Mouse (Mus musculus) embryonic facial prominence, embryonic 14.5 days (tissue): Measurements from ENCODE around the gene Styxl1. TPM values are rescaled to one million over a fixed set of nuclear protein-coding genes. Genes with fewer than 3 reads are reported as not detected.
A peak's percentile ranks its signal among the peaks of the same experiment; 100 is the strongest.

Source experiments
- ATAC-seq: fragments of 200-750 bp; cut with Nextera tagmentation; 2 replicates; pipeline ENCODE4 v1.8.0; 2017; ENCODE audit warnings: low read depth, moderate number of reproducible peaks, moderate TSS enrichment
- DNase-seq: peaks from one replicate; pipeline ENCODE4 v3.0.0-alpha.2; 2015; ENCODE audit warnings: low spot score
- H3K27ac ChIP-seq: fragments of 300-500 bp; sonication (generic); replicated peaks from 2 replicates; pipeline ENCODE4 v1.5.1; 2014; ENCODE audit warnings: low read depth, mild to moderate bottlenecking, low read length, moderate library complexity
- H3K27me3 ChIP-seq: fragments of 300-500 bp; sonication (generic); replicated peaks from 2 replicates; pipeline ENCODE4 v1.6.1; 2014; ENCODE audit warnings: low read length; ENCODE audit not compliant: control insufficient read depth, insufficient read depth
- H3K36me3 ChIP-seq: fragments of 300-500 bp; sonication (generic); 2 replicates; pipeline ENCODE4 v1.6.1; 2014; ENCODE audit warnings: low read length, mixed read lengths; ENCODE audit not compliant: control insufficient read depth, insufficient read depth
- H3K4me1 ChIP-seq: fragments of 300-500 bp; sonication (generic); 2 replicates; pipeline ENCODE4 v1.6.1; 2014; ENCODE audit warnings: antibody characterized with exemption, low read length; ENCODE audit not compliant: control insufficient read depth, insufficient read depth
- H3K4me2 ChIP-seq: fragments of 300-500 bp; sonication (generic); 2 replicates; pipeline ENCODE4 v1.6.1; 2014; ENCODE audit warnings: low read depth, mild to moderate bottlenecking, low read length, moderate library complexity, mixed read lengths
- H3K4me3 ChIP-seq: fragments of 300-500 bp; sonication (generic); 2 replicates; pipeline ENCODE4 v1.5.1; 2014; ENCODE audit warnings: low read depth, mild to moderate bottlenecking, low read length
- H3K9ac ChIP-seq: fragments of 300-500 bp; sonication (generic); 2 replicates; pipeline ENCODE4 v1.6.1; 2014; ENCODE audit warnings: low read depth, mild to moderate bottlenecking, low read length, moderate library complexity, mixed read lengths
- H3K9me3 ChIP-seq: fragments of 300-500 bp; sonication (generic); 2 replicates; pipeline ENCODE4 v1.6.1; 2016; ENCODE audit warnings: low read length; ENCODE audit not compliant: control insufficient read depth
- WGBS: fragments of 180-500 bp; shearing (Covaris S2); extraction: QIAGEN DNeasy Blood & Tissue Kit; methylation state at CpG from one replicate; pipeline ENCODE4 v1.1.7; 2014; 5-methylcytosine and 5-hydroxymethylcytosine counted together
- polyA plus RNA-seq: library from polyadenylated mRNA; unstranded; fragments of >200 nt; fragmentation: Nextera tagmentation; extraction: Ambion mirVana; gene quantifications from 2 replicates; pipeline ENCODE4 v1.2.1, GENCODE M21; 2014

Gene Styxl1
- polyA plus RNA-seq, 1 experiment from 2014 or later, result 0.90 TPM

DNA sequence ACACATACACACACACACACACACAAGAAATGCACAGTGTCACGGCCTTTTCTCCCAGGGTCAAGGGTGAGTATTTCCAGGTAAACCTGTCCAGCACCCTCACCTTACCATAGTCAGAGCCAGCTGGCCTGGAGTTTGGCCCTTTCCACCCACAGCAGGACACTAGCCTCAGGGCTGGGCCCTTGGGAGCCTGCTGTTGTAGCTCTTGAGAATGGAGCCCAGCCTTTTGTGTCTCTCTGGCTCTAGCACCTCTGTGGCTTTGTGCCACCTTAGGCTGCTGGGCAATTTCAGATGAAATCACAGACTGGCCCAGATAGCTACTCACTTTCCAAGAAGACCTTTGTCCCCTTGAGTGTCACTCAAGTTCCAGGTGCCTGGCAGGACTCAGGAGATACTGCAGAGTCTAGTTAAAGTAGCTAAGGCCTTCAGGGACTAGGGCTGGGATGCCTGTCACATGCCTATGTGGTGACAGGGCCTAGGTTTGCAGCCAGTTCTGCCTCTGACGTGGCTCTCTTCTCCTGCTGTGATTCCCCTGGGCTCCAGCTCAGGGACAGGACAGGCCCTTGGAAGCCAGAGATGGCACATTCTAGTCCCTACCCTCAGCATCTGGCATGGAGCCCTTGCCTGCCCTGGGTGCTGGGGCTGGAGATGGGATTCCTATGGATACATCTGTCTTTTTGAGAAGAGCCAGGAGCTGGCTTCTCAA is 51.4 kb downstream of the Styxl1 start:
- no peak overlapping the region for H3K4me3 ChIP-seq
- no peak for ATAC-seq
- H3K4me2 ChIP-seq, result no peak overlapping the region

DNA sequence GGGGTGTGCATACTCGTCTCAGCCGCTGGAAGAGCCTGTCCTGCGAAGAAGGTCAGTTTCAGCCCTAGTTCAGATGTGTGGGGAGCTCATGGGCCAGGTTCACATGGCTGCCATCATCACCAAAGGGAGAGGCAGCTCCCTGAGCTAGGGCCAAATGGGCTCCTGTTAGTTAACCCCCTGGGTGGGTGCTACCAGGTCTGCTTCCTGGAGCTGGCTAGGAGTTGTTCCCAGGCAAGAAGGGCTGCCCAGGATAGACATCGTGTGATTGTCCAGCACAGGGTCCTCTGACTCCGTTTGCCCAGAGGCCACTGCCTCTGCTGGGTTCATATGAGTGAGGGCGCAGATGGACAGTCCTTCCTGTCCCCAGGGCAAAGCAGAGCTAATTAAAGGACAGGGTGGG is 52.2 kb downstream of the Styxl1 start:
- H3K27me3 ChIP-seq, result no peaks in the 10 kb centered on the region
- H3K27ac ChIP-seq, result peak overlapping the region; percentile 61
- ATAC-seq, result no peak
- 28% methylated on average over 6 of the region's 6 CpGs for WGBS
- no peak overlapping the region; the same call in 1 of the 2 replicates for H3K4me3 ChIP-seq
- H3K9ac ChIP-seq, result no peak overlapping the region
- peaks cover 22% of the 10 kb centered on the region for H3K36me3 ChIP-seq
- no peak for DNase-seq
- no peaks in the 10 kb centered on the region for H3K9me3 ChIP-seq
- peaks cover 27% of the 10 kb centered on the region for H3K4me1 ChIP-seq
- H3K4me2 ChIP-seq, result peak overlapping the region; percentile 45

More for the DNA sequence above, 51.4 kb downstream of the Styxl1 start:
- Histone ChIP-seq H3K36me3 (peaks cover 30% of the 10 kb centered on the region), H3K9me3 (no peaks in the 10 kb centered on the region), H3K4me1 (peaks cover 27% of the 10 kb centered on the region), H3K9ac (no peak overlapping the region), H3K27me3 (no peaks in the 10 kb centered on the region), H3K27ac (no peak overlapping the region)
- DNase-seq, result no peak
- WGBS, result 69% methylated on average over 2 of the region's 2 CpGs

DNA sequence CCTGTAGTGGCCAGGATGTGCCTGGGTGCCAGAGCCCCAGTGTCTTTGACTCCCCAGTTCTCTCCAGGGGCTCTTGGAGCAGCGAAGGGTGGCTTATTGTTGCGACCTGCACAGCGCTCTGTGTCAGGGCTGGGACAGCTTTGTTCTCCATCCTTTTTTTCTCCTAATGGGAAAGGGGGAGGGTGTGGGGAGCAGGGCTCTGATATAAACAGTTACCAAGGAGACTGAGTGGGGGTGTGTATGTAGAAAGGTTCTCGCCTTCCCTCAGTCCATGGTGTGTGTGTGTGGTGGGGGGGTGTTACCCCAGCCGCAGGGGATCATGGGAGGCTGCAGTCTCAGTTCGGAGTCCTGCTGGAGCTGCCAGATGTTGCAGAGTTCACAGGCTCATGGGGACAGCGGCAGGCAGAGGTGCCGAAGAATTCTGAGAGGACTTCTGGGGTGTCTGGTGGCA is 52.8 kb downstream of the Styxl1 start:
- Histone ChIP-seq H3K9me3 (no peaks in the 10 kb centered on the region), H3K27me3 (no peaks in the 10 kb centered on the region), H3K9ac (no peak overlapping the region), H3K27ac (peak overlapping the region; percentile 61), H3K36me3 (peaks cover 16% of the 10 kb centered on the region; the same call in 1 of the 2 replicates), H3K4me2 (peak overlapping the region; percentile 45), H3K4me1 (peaks cover 27% of the 10 kb centered on the region), H3K4me3 (no peak overlapping the region; the same call in 1 of the 2 replicates)
- DNase-seq, result peak; percentile 87
- WGBS, result 7% methylated on average over 8 of the region's 8 CpGs
- ATAC-seq, result peak; percentile 84

DNA sequence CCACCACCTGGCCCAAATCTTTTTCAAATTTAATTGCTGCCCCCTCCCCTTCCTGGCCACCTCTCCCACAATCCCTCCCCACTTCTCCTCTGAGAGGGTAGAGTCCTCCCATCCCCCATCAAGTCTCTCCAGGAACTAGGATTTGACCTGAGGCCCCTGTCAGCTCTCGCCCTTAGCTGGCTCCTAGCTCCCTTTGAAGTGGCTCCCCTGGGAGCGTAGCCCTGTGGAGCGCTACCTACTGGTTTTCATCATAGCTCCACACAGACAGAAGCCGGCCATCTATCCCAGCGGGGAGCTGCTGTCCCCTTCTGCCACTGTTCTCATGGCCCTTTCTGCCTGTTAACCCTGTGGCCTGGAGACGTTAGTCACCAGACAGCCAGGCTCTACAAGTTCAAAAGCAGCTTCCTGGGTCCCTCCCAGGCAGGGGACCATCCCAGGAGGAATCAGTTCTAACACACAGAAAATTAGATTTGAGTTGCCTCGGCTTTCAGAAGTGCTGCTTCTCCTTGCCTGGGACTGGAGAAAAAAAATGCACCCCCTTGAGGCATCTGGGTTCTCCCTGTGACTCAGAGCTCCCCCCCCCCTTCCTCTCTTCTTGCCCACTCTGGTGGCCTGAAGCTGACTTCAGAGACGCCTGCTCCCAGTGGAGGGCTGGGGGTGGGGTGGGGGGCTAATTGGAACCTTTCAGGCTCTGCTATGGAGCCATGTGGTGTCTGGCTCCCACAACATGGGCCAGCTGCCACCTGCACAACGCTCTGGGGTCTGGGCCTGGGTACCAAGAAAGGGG is 53.5 kb downstream of the Styxl1 start:
- H3K4me2 ChIP-seq, result peak overlapping the region; percentile 45
- no peaks in the 10 kb centered on the region for H3K27me3 ChIP-seq
- 13% methylated on average over 9 of the region's 9 CpGs for WGBS
- H3K27ac ChIP-seq, result peak overlapping the region; percentile 61
- DNase-seq (peak; percentile 58), ATAC-seq (peak; percentile 70)
- H3K4me3 ChIP-seq, result no peak overlapping the region
- peaks cover 27% of the 10 kb centered on the region for H3K4me1 ChIP-seq
- H3K36me3 ChIP-seq, result peaks cover 9% of the 10 kb centered on the region; the same call in 1 of the 2 replicates
- no peak overlapping the region for H3K9ac ChIP-seq
- no peaks in the 10 kb centered on the region for H3K9me3 ChIP-seq

DNA sequence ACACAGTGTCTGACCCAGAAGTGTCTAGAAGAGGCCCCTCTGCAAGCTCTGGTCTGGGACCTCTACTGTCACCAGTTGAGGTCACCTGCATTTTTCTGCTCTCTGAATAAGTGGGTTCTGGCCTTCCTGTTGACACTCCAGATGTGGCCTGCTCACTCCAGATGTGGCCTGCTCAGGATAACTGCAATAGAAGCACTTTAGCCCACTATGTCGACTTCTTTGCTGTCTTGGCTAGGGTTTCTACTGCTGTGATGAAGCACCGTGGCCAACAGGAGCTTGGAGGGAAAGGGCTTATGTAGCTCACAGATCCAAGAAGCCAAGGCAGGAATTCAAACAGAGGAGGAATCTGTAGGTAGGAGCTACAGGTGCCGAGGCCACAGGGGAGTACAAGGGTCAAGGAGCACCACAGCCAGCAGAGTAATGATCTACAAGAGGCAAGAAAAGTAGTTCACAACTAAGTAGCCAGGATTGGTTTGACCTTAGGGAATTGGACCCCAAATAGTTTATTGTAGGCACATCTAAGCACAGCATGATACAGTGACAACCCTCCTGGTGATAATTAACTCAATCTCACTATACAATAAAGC is 54.9 kb downstream of the Styxl1 start:
- H3K27ac ChIP-seq, result no peak overlapping the region

DNA sequence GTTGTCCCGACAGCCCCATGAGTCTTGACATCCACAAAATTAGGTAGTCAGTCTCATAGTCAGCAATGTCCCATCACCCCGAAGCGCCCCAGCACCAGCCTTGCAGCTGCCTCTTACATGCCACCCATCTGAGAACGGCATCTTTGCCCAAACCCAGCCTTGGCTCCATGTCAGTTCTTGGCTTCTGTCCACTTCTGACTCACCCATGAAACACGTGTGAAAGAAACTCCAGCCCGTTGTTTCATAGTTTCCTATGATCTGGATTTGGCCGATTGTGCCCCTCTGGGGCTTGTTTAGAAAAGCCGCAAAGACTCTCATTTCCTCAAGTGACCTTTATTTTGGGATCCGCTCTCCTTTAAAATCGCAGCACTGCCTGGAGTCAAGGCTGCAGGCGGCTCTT is 56.1 kb downstream of the Styxl1 start:
- H3K9ac ChIP-seq, result no peak overlapping the region
- ATAC-seq (no peak), DNase-seq (peak; percentile 65)
- H3K27ac ChIP-seq, result no peak overlapping the region
- no peaks in the 10 kb centered on the region for H3K9me3 ChIP-seq
- H3K27me3 ChIP-seq, result no peaks in the 10 kb centered on the region
- peaks cover 16% of the 10 kb centered on the region for H3K36me3 ChIP-seq
- no peak overlapping the region for H3K4me2 ChIP-seq
- H3K4me1 ChIP-seq, result peaks cover 27% of the 10 kb centered on the region
- H3K4me3 ChIP-seq, result no peak overlapping the region
- WGBS, result 65% methylated on average over 11 of the region's 11 CpGs

More for the DNA sequence above, 54.9 kb downstream of the Styxl1 start:
- Histone ChIP-seq H3K4me2 (no peak overlapping the region), H3K27me3 (no peaks in the 10 kb centered on the region), H3K9me3 (no peaks in the 10 kb centered on the region), H3K36me3 (peaks cover 9% of the 10 kb centered on the region; the same call in 1 of the 2 replicates), H3K4me1 (peaks cover 27% of the 10 kb centered on the region), H3K9ac (no peak overlapping the region), H3K4me3 (no peak overlapping the region)
- WGBS, result 59% methylated on average over 3 of the region's 3 CpGs
- DNase-seq (no peak), ATAC-seq (no peak)

DNA sequence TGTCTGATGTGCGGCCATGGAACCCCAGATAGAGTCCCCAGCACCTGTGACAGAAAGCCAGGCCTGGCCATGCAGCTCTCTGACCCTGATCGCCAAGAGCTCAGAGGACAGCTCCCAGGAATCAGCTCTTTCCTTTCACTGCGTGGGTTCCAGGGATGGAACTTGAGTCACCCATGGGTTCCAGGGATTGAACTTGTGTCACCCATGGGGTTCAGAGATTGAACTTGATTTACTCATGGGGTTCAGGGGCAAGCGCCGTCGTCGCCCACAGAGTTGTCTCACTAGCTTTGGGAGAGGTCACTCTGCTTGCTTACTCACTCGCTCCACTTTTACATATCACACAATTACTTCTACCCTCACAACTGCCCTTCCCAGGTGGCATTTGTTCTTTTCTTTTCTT is 57.1 kb downstream of the Styxl1 start:
- Histone ChIP-seq H3K36me3 (peaks cover 25% of the 10 kb centered on the region), H3K9me3 (no peaks in the 10 kb centered on the region), H3K9ac (no peak overlapping the region), H3K27me3 (no peaks in the 10 kb centered on the region), H3K4me2 (no peak overlapping the region), H3K4me3 (no peak overlapping the region), H3K4me1 (peaks cover 25% of the 10 kb centered on the region), H3K27ac (no peak overlapping the region)
- ATAC-seq (no peak), DNase-seq (no peak)
- 89% methylated on average over 8 of the region's 8 CpGs for WGBS

DNA sequence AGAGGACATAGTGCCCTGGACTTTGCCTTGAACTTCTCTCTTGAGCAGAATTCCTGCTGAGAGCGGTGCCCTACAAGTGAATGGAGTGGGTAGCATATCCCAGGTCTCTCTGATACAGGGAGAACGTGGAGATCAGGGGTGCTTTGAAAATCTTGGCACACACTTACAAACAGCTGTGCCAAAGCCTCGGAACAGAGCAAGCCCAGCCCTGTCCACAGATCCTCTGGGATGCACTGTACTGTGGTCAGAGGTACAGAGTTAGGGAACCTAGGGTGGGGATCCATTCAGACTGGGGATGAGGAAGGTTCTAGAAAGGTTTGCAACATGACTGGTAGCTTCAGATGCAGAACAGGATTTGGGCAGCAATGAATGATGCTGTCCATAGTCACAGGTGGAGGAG is 58.1 kb downstream of the Styxl1 start:
- peaks cover 15% of the 10 kb centered on the region for H3K4me1 ChIP-seq
- H3K27me3 ChIP-seq, result no peaks in the 10 kb centered on the region
- H3K36me3 ChIP-seq, result peaks cover 28% of the 10 kb centered on the region
- ATAC-seq (no peak), DNase-seq (no peak)
- no peak overlapping the region for H3K27ac ChIP-seq
- H3K4me2 ChIP-seq, result no peak overlapping the region
- H3K9ac ChIP-seq, result no peak overlapping the region
- H3K9me3 ChIP-seq, result no peaks in the 10 kb centered on the region
- H3K4me3 ChIP-seq, result no peak overlapping the region
- 65% methylated on average over 3 of the region's 3 CpGs for whole genome bisulfite sequencing
